ENCODE assay signal across 1 mouse cellular context in the genomic region with DNA sequence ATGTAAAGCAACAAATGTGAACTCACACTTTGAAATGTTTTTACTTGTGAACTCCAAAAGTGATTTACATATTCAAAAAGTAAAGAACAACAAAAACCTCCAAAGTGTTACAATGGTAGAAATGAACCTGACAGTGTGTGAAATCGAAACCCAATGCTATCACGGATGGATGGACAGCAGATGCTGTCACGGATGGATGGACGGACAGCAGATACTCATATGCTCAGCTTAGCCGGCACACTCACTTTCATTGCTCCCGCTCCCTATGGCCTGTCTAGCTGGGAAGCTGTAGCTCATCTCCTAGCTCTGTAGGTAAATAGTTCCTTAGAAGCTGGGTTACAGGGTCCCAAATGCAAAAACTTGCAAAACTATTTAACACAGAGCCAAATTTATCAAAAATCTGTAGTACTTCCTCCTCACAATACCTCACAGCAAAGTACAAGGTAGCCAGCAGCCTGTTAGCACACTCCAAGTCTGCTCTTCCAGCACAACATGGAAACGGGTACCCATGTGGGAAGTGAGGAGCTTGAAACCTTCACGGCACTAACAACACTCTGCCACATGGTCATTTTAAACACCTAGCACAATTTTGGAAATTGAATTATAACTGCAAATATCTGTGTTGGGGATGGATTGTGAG.
TF ChIP-seq lines count a peak whose summit lies in the region.

No protein-coding gene starts in this region.

TF ChIP-seq in CH12.LX, 34 proteins besides CTCF, POLR2A, EP300 and RAD21 (continued from another document):
- peak; percentile 53 for TF ChIP-seq MAX (IDR thresholded peaks at IDR 0.05; ENCODE audit: low read length)
- TF ChIP-seq BHLHE40 (IDR thresholded peaks at IDR 0.05; ENCODE audit: low read depth, low read length), result peak; percentile 94
- 0 out of 2 replicates have a peak, but pooled peaks have one; percentile 26 for TF ChIP-seq JUND (conservative IDR thresholded peaks at IDR 0.05; ENCODE audit: low read depth, low read length)
- no peak for TF ChIP-seq USF1 (IDR thresholded peaks at IDR 0.05; ENCODE audit: low read depth, low read length)
- TF ChIP-seq RCOR1 (conservative IDR thresholded peaks at IDR 0.05; ENCODE audit: low read depth, low read length), result no peak
- peak; percentile 87 for TF ChIP-seq IRF4 (IDR thresholded peaks at IDR 0.05; ENCODE audit: low read depth, low read length)
- no peak for TF ChIP-seq UBTF (IDR thresholded peaks at IDR 0.05; ENCODE audit: low read depth, low read length)
- TF ChIP-seq ETS1 (conservative IDR thresholded peaks at IDR 0.05; ENCODE audit: low read depth, low read length), result peak; percentile 76
- TF ChIP-seq JUN (IDR thresholded peaks at IDR 0.05; ENCODE audit: insufficient read depth, low read depth, low read length), result peak; percentile 41; the same call in 1 of the 2 replicates
- TF ChIP-seq POLR2AphosphoS2 (IDR thresholded peaks at IDR 0.05; ENCODE audit: low read depth, low read length), result no peak
- TF ChIP-seq MXI1 (IDR thresholded peaks at IDR 0.05; ENCODE audit: low read depth, low read length), result peak; percentile 64; the same call in 1 of the 2 replicates
- TF ChIP-seq SIN3A (IDR thresholded peaks at IDR 0.05; ENCODE audit: low read length), result peak; percentile 70; the same call in 1 of the 2 replicates
- no peak for TF ChIP-seq ZKSCAN1 (IDR thresholded peaks at IDR 0.05; ENCODE audit: borderline replicate concordance, low read depth, low read length)
- peak; percentile 7; the same call in 1 of the 2 replicates for TF ChIP-seq MYC (IDR thresholded peaks at IDR 0.05; ENCODE audit: low read depth, low read length)
- TF ChIP-seq NRF1 (IDR thresholded peaks at IDR 0.05; ENCODE audit: low read depth, low read length), result no peak
- no peak for TF ChIP-seq ZMIZ1 (IDR thresholded peaks at IDR 0.05; ENCODE audit: low read depth, low read length)
- TF ChIP-seq ZNF384 (IDR thresholded peaks at IDR 0.05; ENCODE audit: low read depth, low read length), result no peak
- no peak for TF ChIP-seq TBP (conservative IDR thresholded peaks at IDR 0.05; ENCODE audit: low read depth, low read length)
